Mouse (Mus musculus): ENCODE measurements around the gene C1qtnf12. TPM values are rescaled to one million over a fixed set of nuclear protein-coding genes. Genes with fewer than 3 reads are reported as not detected.

Gene C1qtnf12
- total RNA-seq (2017) = 1.6 and 3.6 TPM in 2 replicates

- peak; percentile 17; the same call in 1 of the 2 replicates for ATAC-seq (ENCODE audit: extremely low read depth, insufficient number of reproducible peaks, low FRiP score, poor library complexity, severe bottlenecking)
These were observed at the start of gene C1qtnf12 for GRCm38 (mm10) chr4:155962167-155962971. Gene C1qtnf12, plus strand, starts transcription at chr4:155962318.

- ATAC-seq (ENCODE audit: extremely low read depth, insufficient number of reproducible peaks, low FRiP score, poor library complexity, severe bottlenecking) = no peak
These were observed 30.1 kb upstream of the C1qtnf12 start for GRCm38 (mm10) chr4:155932031-155932430.

DNA sequence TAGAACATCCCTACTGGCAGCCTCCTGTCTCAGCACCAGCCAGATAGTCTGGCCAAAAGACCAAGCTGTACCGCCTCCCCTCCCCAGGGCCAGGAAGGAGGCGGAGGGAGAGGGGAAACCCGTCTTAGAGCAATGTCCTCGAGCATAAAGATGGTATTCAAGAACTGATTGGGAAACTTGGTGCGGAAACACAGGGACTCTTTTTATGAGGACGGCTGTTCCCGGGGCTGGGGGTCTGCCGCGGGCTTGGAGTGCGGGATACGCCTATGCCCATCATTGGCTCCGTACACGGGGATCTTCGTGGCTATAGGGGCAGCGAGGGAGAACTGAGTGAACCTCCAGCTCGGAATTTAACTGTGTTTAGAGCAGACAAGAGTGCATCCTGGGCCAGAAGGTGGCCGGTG, 19.1 kb upstream of the C1qtnf12 start:
- no peak for ATAC-seq (ENCODE audit: extremely low read depth, insufficient number of reproducible peaks, low FRiP score, poor library complexity, severe bottlenecking)

DNA sequence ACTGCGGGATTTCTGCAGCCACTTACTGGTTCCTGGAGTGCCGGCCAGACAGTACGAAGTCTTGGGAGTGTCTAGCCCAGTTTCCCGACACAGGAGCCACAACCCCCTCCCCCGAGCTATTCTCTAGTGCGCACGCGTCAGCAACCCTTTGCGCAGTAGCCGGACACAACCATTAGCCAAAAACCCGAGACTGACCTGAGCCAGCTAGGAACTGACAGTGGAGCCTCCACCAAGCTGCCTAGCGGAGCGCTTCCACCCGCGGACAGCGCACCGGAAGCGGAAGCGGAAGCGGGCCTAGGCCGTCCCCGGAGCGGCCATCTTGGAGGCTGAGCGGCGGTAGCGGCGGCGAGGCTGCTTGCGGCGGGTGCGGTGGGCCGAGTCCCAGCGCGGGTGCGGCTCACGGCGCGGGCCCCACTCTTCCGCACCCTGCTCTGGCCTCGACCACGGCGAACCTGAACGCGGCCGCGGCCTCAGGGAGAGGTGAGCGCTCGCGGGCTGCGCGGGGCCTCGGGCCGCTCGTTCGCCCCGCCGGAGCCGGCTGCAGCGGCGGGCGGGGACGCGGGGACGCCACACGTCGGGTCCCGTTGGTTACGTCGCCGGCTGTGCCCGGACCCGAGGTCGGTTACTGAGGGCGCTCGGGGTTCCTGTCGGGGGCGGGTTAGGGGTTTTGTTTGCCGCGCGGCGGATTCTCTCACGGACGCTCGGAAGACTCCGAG, 18.4 kb upstream of the C1qtnf12 start, which contains the start of gene Ube2j2:
Gene Ube2j2 (plus strand): TSS at position 298 of the 716 bp plus-strand sequence.
- ATAC-seq (ENCODE audit: extremely low read depth, insufficient number of reproducible peaks, low FRiP score, poor library complexity, severe bottlenecking) = peak; percentile 90

DNA sequence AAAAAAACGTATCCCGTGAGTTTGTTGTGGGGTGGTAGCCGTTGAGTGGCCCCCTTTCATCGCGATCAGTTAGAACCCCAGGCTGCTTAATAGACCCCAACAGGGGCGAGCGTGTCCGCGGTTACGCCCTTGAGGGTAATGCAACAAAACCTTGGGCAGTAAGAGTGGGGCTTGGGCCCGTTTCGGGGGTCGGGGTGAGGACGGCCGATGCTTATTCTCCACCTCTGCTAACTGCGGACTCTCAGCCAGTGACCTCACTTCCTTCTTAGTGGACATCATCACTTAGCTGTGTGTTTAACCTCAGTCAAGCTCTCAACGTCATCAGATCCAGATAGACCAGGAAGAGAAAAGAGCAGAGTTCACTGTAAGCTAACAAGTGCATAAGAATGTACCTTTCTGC, 17.8 kb upstream of the C1qtnf12 start:
- peak; percentile 57 for ATAC-seq (ENCODE audit: extremely low read depth, insufficient number of reproducible peaks, low FRiP score, poor library complexity, severe bottlenecking)

- no peak for ATAC-seq (ENCODE audit: extremely low read depth, insufficient number of reproducible peaks, low FRiP score, poor library complexity, severe bottlenecking)
These were observed 15.0 kb upstream of the C1qtnf12 start for GRCm38 (mm10) chr4:155947094-155947493.

DNA sequence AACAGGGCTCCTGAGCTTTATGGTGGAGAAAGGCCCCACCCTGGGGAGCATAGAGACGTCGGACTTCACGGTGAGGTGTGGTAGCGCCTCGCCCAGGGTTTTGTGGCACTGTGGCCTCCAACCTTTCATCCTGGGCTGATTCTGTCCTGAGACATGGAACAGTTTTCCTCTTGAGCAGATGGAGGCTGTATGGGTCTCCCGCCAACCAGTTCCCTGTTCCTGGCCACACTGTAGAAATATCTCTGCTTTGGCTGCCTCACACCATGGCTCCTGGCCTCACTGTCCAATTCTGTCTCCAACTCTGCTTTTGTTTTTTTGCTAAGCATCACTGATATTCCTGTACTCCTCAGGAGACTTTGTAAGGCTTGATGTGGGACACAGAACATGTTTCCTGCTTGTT, 6.6 kb upstream of the C1qtnf12 start:
- no peak for ATAC-seq (ENCODE audit: extremely low read depth, insufficient number of reproducible peaks, low FRiP score, poor library complexity, severe bottlenecking)

GRCm38 (mm10) chr4:155959275-155959674, 2.8 kb upstream of the C1qtnf12 start:
- ATAC-seq (ENCODE audit: extremely low read depth, insufficient number of reproducible peaks, low FRiP score, poor library complexity, severe bottlenecking) = peak; percentile 86

DNA sequence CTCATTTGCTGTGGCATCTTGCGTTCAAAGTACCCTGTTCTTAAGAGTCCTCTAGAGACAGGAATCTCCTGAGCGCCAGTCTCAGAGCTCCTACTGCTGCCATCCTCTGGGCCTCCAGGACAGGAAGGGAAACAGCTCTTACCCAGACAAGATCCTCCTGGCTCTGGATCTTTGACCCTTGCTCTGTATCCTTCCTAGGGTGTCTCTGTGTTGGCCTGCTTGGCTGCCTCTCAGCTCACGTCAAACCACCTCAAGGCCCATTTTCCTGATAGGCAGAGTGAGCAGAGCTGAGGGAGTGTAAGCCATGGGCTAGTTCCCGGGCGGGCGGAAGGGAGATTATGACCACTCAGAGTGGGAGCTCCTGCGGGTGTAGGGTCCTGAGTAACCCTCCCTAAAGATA, 988 bp downstream of the C1qtnf12 start:
- no peak for ATAC-seq (ENCODE audit: extremely low read depth, insufficient number of reproducible peaks, low FRiP score, poor library complexity, severe bottlenecking)

DNA sequence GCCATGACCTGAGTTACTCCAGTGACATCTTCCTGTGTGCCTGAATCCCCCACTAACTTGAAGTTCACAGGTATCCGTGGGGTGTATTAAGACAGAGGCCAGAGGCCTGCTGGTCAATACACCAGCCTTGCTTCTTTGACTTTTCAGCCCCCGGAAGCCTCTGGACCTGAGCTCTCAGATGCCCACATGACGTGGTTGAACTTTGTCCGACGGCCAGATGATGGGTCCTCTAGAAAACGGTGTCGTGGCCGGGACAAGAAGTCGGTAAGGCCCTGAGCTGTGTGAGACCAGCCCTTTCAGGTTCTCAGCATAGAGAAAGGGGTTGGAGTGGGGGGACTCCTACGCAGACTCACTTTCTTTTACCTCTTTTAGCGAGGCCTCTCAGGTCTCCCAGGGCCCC, 2.3 kb downstream of the C1qtnf12 start:
- ATAC-seq (ENCODE audit: extremely low read depth, insufficient number of reproducible peaks, low FRiP score, poor library complexity, severe bottlenecking) = no peak

- ATAC-seq (ENCODE audit: extremely low read depth, insufficient number of reproducible peaks, low FRiP score, poor library complexity, severe bottlenecking) = no peak
These were observed 7.0 kb downstream of the C1qtnf12 start for GRCm38 (mm10) chr4:155969043-155969653.

DNA sequence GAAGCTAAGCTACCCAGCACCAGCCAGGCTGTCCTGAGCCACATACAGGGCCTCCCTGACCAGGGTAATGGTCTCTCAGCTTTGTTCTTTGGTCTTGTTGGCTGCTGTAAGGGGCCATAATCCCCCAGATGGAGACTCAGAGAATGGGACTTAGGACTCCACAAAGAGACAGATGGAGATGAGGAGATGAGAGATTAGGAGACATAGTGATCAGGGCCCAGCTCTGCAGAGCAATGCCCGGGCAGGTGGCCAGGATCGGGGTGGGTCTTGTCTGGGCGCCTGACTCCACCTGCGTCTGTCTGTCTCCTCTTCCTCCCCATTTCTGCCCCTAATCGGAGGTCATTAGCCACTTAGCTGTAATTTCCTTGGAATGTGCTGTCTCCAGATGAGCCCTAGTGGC, 8.2 kb downstream of the C1qtnf12 start:
- ATAC-seq (ENCODE audit: extremely low read depth, insufficient number of reproducible peaks, low FRiP score, poor library complexity, severe bottlenecking) = no peak

DNA sequence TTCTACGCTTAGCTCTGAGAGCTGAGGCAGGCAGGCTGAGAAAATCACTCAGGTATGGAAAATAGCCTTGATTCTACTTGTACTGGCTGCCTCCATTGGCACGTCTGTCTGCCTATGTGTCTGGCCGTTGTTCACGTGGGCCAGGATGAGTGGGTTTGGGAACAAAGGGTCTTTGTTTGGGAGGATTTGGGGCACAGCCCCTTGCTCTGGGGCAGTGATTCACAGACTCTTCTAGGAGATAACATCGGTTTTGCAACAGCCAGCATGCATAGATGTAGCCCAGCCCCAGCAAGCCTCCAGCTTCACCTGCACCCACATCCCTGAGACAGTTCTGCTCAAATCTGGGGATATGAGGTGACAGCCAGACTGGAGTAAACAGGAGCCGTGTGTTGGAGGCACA, 10.5 kb downstream of the C1qtnf12 start:
- no peak for ATAC-seq (ENCODE audit: extremely low read depth, insufficient number of reproducible peaks, low FRiP score, poor library complexity, severe bottlenecking)

GRCm38 (mm10) chr4:155973239-155973638, 11.1 kb downstream of the C1qtnf12 start:
- no peak for ATAC-seq (ENCODE audit: extremely low read depth, insufficient number of reproducible peaks, low FRiP score, poor library complexity, severe bottlenecking)

DNA sequence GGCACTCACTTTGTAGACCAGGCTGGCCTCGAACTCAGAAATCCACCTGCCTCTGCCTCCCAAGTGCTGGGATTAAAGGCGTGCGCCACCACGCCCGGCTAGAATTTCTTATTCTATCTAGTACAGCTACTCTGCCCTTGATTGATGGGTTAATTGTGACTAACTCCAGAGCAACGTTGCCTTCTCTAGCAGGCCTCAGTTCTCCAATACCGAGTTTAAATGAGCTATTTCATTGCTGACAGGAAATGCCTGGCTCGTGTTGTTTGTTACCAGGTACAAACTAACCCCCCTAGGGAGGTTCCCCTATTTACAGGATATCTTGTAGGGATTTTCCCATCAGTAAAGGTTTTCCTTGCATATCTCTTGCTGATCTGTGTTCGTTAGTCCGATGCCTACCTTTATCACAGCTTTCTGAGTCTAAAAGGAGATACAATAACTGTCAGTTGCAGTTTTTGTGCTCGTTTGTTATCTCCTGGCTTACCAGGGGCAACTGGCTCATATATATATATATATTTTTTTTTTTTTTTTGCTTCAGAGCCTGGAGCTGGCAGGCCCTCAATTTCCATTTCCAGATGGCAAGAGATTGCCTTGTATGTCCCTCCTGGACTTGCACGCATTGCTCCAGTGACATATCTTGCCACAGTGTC, 19.4 kb downstream of the C1qtnf12 start:
- no peak for ATAC-seq (ENCODE audit: extremely low read depth, insufficient number of reproducible peaks, low FRiP score, poor library complexity, severe bottlenecking)

DNA sequence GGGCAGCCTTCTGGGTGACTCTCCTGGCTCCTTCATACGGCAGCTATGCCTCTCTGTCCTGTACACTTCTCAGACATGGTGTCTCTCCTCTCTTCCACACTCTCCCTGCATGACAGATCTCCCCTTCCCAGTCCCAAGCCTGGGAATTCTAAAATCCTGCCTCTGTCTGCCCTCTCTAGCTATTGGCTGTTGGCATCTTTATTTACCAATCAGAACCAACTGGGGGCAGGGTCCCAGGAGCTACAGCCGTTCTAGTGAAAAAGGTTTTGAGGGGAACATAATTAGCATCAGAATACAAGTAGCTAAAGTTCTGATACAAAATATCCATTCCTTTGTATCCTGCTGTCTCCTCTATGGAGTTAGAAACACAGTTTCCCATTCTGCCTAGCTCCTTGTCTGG, 21.7 kb downstream of the C1qtnf12 start:
- ATAC-seq (ENCODE audit: extremely low read depth, insufficient number of reproducible peaks, low FRiP score, poor library complexity, severe bottlenecking) = no peak

DNA sequence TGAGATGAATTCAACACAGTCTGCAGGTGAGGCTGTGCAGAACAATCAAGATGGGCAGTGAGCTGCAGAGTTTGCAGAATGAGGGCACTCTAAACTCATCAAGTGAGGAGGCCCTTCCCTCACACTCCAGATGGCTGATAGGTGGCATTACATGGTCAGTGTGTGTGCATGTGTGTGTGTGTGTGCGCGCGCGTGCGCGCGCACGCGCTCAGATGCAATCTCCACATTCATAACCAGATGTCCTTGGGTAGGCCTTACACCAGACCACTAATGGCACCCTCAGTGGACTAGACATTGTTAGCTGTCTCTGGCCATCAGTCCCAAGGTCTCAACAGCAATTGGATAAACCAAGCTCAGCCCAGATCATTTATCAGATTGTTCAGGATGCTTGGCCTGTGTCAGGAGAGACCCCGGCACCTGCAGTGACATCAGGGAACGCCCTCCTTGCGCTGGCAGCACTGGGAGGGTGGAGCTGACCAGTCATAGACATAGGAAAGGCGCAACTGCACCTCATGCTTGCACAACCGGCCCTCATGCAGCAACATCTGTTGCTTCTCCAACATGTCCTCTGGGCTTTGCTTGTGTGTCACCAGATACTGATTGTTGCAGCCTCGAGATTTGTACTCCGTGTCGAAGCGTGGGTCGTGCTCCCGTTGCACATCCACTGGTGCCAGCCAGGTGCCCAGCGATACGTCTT, 29.2 kb downstream of the C1qtnf12 start:
- no peak for ATAC-seq (ENCODE audit: extremely low read depth, insufficient number of reproducible peaks, low FRiP score, poor library complexity, severe bottlenecking)

DNA sequence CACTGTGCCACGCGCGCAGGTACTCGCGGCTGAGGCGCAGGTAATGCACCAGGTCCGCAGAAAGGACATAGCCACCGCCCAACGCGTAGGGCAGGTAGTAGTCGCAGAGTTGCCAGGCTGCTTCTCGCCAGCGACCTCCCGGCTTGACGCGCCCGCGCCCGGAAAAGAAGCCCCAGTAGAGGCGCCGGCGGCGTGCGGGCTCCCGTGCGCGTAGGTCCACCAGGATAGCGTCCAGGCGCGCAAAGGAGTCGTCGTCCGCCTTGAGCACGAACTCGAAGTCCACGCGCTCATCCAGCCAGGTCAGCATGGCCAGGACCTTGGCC, 29.8 kb downstream of the C1qtnf12 start:
- no peak for ATAC-seq (ENCODE audit: extremely low read depth, insufficient number of reproducible peaks, low FRiP score, poor library complexity, severe bottlenecking)

Measured in neutrophil, adult 5-6 weeks (primary cell).